Mouse (Mus musculus): ENCODE measurements at regions not wholly inside any gene's neighbourhood (a gene's known extent, or its start where the extent isn't known, plus 50 kb on each side); places are given as distances from the start of the nearest gene placed in this dataset.

GRCm38 (mm10) chr7:72691859-72692258 is 385.5 kb upstream of the Mctp2 start:
- no peak for TF ChIP-seq MYOG (IDR thresholded peaks at IDR 0.05; ENCODE audit: control insufficient read depth in 1 of 3, insufficient read depth in 1 of 3, insufficient read length in 2 of 3, low read depth in 2 of 3)
- no peak for TF ChIP-seq MAX (IDR thresholded peaks at IDR 0.05; ENCODE audit: low read depth)
